Mouse (Mus musculus) E14TG2a.4 (cell line): ENCODE measurements at regions not wholly inside any gene's neighbourhood (a gene's known extent, or its start where the extent isn't known, plus 50 kb on each side); places are given as distances from the start of the nearest gene placed in this dataset.

Experiments
- CTCF ChIP-seq: conservative IDR thresholded peaks from 2 replicates; pipeline ENCODE4 v1.5.1; 2014; ENCODE audit warnings: low read length
- NANOG ChIP-seq: IDR thresholded peaks from 2 replicates; pipeline ENCODE4 v1.6.1; 2014; ENCODE audit warnings: borderline replicate concordance, low read length, mixed read lengths
- POU5F1 ChIP-seq: IDR thresholded peaks from 2 replicates; pipeline ENCODE4 v1.6.1; 2014; ENCODE audit warnings: low read length, borderline replicate concordance

GRCm38 (mm10) chr13:60467821-60468579 is 133.7 kb upstream of the Dapk1 start:
- TF ChIP-seq CTCF (peak; percentile 73), POU5F1 (no peak), NANOG (no peak)
